Mouse (Mus musculus) liver, embryonic 14.5 days (tissue): ENCODE measurements around the gene Arid3a.

Experiments used
- CTCF ChIP-seq: IDR thresholded peaks from 2 replicates; pipeline ENCODE4 v1.5.1; 2016; ENCODE audit warnings: antibody characterized with exemption, low read depth, control low read depth
- EP300 ChIP-seq: IDR thresholded peaks from 2 replicates; pipeline ENCODE4 v1.6.1; 2016; ENCODE audit warnings: antibody characterized with exemption, low read depth

DNA sequence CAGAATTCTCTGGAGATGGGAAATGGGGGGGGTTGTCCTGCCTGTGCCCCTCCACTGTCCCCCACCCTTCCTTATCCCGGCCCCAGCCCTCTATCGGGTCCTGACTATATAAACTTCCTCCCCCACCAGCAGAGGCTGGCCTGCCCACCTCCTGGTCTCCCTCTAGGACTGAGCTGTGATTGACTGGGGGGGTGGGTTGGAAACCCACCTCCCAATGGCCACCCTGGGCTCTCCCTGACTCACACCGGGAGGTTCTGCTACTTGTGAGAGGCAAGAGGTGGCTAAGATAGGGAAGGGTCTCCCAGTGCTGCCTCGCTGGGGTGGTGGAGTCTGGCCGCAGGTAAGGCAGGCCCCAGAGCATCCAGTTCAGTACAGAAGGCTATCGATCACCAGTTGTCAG is 20.7 kb downstream of the Arid3a start:
- TF ChIP-seq CTCF (no peak), EP300 (no peak)
